Mouse (Mus musculus): ENCODE data around the gene Six2. TPM values are rescaled to one million over a fixed set of nuclear protein-coding genes. Genes with fewer than 3 reads are reported as not detected.
"Not testable (repeated sequence)": the region's sequence is repeated elsewhere in the genome, so short reads cannot be mapped to it uniquely, and the experiment has no call there.

The Six2 gene
- polyA plus RNA-seq, 1 experiment from 2014 or later: 0.42 TPM

DNA sequence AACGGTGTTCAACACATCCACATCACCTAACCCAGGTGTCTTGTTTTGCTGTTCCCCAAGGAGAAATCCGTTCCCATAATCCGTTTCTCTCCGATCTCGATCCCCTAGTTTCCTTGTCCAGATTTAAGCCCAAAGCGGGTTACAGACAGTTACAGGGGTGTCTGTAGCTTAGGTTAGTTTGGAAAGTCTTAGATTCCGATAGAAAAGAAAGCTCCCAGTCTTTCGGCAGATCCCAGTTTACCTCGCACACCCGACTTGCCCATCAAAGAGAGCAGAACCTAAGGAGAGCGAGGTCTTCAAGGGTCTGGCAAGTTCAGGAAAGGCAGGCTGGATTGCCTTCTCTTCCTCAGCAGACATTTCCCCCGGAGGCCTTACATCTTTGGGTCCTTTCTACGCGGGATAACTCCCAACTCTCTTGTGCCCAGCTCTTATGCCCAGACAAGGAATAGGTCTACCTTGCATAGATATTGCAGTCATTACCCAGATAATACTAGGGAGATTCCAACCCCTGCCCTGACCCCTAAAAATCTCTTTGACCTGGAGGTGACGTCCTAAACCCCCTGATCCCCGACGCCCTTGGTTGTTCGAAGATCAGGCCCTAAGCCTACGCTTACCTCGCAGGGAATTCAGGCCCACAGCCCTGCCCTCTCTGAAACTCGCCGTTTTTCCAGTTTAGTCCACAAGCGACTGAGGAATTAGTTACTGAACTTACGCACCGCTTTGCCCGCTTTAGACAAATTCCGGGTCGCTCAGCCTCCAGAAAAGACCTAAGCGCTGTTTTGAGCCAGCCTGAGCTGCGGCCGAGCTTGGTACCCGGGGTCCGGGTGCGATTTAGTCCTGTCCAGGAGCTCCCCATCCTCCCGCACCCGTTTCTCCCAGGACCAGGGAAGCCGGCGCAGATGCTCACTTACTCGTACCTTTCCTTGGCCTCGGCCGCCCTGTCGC lies 1.3 kb downstream of the Six2 start:
- under 1% methylated on average over 42 of the region's 42 CpGs for WGBS
- H3K4me1 ChIP-seq (ENCODE audit: control insufficient read depth, insufficient read depth, low read length): peaks cover 5% of the 10 kb centered on the region; the same call in 1 of the 2 replicates
- no peaks in the 10 kb centered on the region for H3K9me3 ChIP-seq (ENCODE audit: control insufficient read depth, low read length)
- peaks cover 96% of the 10 kb centered on the region for H3K27me3 ChIP-seq (ENCODE audit: control insufficient read depth, insufficient read depth, low read length)
- ATAC-seq (ENCODE audit: low FRiP score, low TSS enrichment): no peak
- DNase-seq: peak; percentile 32
- no peak overlapping the region for H3K9ac ChIP-seq (replicated peaks; ENCODE audit: low read length)
- H3K4me3 ChIP-seq (replicated peaks; ENCODE audit: low read depth, low read length): peak overlapping the region; percentile 25; the same call in 1 of the 2 replicates
- no peaks in the 10 kb centered on the region for H3K36me3 ChIP-seq (ENCODE audit: control insufficient read depth, insufficient read depth, low read length)
- peak overlapping the region; percentile 63 for H3K4me2 ChIP-seq (ENCODE audit: low read length)
- no peak overlapping the region for H3K27ac ChIP-seq (replicated peaks; ENCODE audit: low read depth, low read length)

GRCm38 (mm10) chr17:85685689-85686281 lies 2.3 kb downstream of the Six2 start:
- Histone ChIP-seq H3K4me3 (replicated peaks; ENCODE audit: low read depth, low read length) (no peak overlapping the region), H3K4me2 (ENCODE audit: low read length) (no peak overlapping the region), H3K27me3 (ENCODE audit: control insufficient read depth, insufficient read depth, low read length) (peaks cover 96% of the 10 kb centered on the region), H3K4me1 (ENCODE audit: control insufficient read depth, insufficient read depth, low read length) (peaks cover 5% of the 10 kb centered on the region; the same call in 1 of the 2 replicates), H3K9me3 (ENCODE audit: control insufficient read depth, low read length) (no peaks in the 10 kb centered on the region), H3K9ac (replicated peaks; ENCODE audit: low read length) (no peak overlapping the region), H3K36me3 (ENCODE audit: control insufficient read depth, insufficient read depth, low read length) (no peaks in the 10 kb centered on the region), H3K27ac (replicated peaks; ENCODE audit: low read depth, low read length) (no peak overlapping the region)
- WGBS: 3% methylated on average over 11 of the region's 11 CpGs
- ATAC-seq (ENCODE audit: low FRiP score, low TSS enrichment) (no peak), DNase-seq (peak; percentile 17)

DNA sequence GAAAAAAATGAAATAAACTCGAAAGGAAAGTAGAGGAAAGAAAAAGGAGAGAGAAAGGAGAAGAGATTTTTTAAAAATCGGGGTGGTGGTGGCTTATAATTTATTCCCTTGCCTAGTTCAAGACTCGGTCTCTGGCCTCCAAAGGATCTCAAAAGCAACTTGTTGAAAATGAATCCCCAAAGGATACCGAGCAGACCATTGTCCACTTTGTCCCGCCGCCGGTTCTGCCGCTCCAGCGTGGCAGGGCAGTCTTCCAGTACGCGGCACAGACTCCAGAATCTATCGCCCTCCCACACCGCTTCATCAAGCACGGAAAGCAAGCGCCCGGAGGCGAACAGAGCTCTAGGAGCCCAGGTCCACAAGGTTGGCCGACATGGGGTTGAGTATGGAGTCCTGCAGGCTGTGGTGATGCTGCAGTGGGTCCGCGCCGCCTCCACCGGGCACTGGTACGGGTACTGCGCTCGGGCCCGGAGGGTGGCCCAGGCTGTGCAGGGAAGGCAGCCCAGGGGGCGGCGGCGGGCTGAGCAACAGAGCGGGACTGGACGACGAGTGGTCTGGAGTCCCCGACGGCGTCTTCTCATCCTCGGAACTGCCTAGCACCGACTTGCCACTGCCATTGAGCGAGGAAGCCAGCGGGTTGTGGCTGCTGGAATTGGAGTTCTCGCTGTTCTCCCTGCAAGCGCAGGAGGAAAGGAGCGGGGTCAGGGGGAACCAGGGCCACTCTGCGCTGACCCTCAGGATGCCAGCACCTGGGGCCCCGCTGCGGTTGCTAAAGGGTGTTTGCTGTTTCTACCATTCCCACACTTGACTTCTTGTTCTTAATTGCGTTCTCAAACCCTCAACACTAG lies 3.0 kb downstream of the Six2 start:
- Histone ChIP-seq H3K36me3 (ENCODE audit: control insufficient read depth, insufficient read depth, low read length) (no peaks in the 10 kb centered on the region), H3K9me3 (ENCODE audit: control insufficient read depth, low read length) (no peaks in the 10 kb centered on the region), H3K27me3 (ENCODE audit: control insufficient read depth, insufficient read depth, low read length) (peaks cover 96% of the 10 kb centered on the region), H3K4me1 (ENCODE audit: control insufficient read depth, insufficient read depth, low read length) (peaks cover 5% of the 10 kb centered on the region; the same call in 1 of the 2 replicates), H3K27ac (replicated peaks; ENCODE audit: low read depth, low read length) (no peak overlapping the region), H3K9ac (replicated peaks; ENCODE audit: low read length) (no peak overlapping the region), H3K4me2 (ENCODE audit: low read length) (no peak overlapping the region), H3K4me3 (replicated peaks; ENCODE audit: low read depth, low read length) (no peak overlapping the region)
- DNase-seq (peak; percentile 37), ATAC-seq (ENCODE audit: low FRiP score, low TSS enrichment) (no peak)
- 1% methylated on average over 46 of the region's 46 CpGs for WGBS

DNA sequence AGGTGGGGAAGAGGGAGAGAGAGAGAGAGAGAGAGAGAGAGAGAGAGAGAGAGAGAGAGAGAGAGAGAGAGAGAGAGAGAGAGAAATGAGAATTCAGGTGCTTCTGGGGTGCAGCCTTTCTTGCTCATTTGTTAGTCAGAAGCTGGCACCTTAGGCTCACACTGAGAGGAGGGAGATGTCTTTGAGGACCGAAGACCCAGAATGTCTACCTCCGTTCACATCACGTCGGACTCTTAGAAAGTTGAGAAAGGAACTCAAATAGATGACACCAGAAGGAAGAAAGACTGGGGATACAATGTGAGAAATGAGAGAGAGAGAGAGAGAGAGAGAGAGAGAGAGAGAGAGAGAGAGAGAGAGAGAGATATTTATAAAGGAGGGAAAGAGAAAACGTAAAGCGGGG lies 3.6 kb downstream of the Six2 start:
- DNase-seq; H3K4me1 ChIP-seq (ENCODE audit: control insufficient read depth, insufficient read depth, low read length); H3K27ac ChIP-seq (replicated peaks; ENCODE audit: low read depth, low read length); ATAC-seq (ENCODE audit: low FRiP score, low TSS enrichment); H3K9me3 ChIP-seq (ENCODE audit: control insufficient read depth, low read length); H3K4me3 ChIP-seq (replicated peaks; ENCODE audit: low read depth, low read length); H3K4me2 ChIP-seq (ENCODE audit: low read length); H3K9ac ChIP-seq (replicated peaks; ENCODE audit: low read length); H3K36me3 ChIP-seq (ENCODE audit: control insufficient read depth, insufficient read depth, low read length): not testable (repeated sequence)
- H3K27me3 ChIP-seq (ENCODE audit: control insufficient read depth, insufficient read depth, low read length): peaks cover 96% of the 10 kb centered on the region
- 0% methylated on average over 6 of the region's 6 CpGs for WGBS

DNA sequence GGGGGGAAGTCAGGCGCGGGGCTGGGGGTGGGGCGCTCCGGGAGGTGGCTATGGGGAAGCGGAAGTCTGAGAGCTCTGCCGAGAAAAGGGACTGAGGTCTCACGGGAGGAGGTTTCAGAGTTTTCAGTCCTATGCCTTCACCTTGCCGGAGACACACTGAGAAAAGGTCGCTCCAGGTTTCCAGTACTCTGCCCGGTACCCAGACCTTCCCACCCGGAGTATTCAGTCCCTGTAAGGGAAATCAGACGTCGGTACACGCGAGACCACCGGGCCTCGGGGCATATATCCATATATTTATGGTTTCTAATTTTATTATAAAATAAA lies 4.1 kb downstream of the Six2 start:
- Histone ChIP-seq H3K27ac (replicated peaks; ENCODE audit: low read depth, low read length) (no peak overlapping the region), H3K9ac (replicated peaks; ENCODE audit: low read length) (no peak overlapping the region), H3K36me3 (ENCODE audit: control insufficient read depth, insufficient read depth, low read length) (no peaks in the 10 kb centered on the region), H3K27me3 (ENCODE audit: control insufficient read depth, insufficient read depth, low read length) (peaks cover 96% of the 10 kb centered on the region), H3K4me3 (replicated peaks; ENCODE audit: low read depth, low read length) (no peak overlapping the region), H3K9me3 (ENCODE audit: control insufficient read depth, low read length) (no peaks in the 10 kb centered on the region), H3K4me1 (ENCODE audit: control insufficient read depth, insufficient read depth, low read length) (peaks cover 5% of the 10 kb centered on the region; the same call in 1 of the 2 replicates), H3K4me2 (ENCODE audit: low read length) (no peak overlapping the region)
- DNase-seq: no peak
- under 1% methylated on average over 17 of the region's 17 CpGs for WGBS
- ATAC-seq (ENCODE audit: low FRiP score, low TSS enrichment): no peak

- H3K27ac ChIP-seq (replicated peaks; ENCODE audit: low read depth, low read length): no peak overlapping the region
- WGBS: 2% methylated on average over 25 of the region's 25 CpGs
- peaks cover 96% of the 10 kb centered on the region for H3K27me3 ChIP-seq (ENCODE audit: control insufficient read depth, insufficient read depth, low read length)
- H3K4me2 ChIP-seq (ENCODE audit: low read length): no peak overlapping the region
- H3K4me3 ChIP-seq (replicated peaks; ENCODE audit: low read depth, low read length): no peak overlapping the region
- H3K36me3 ChIP-seq (ENCODE audit: control insufficient read depth, insufficient read depth, low read length): no peaks in the 10 kb centered on the region
- H3K4me1 ChIP-seq (ENCODE audit: control insufficient read depth, insufficient read depth, low read length): peaks cover 2% of the 10 kb centered on the region; the same call in 1 of the 2 replicates
- DNase-seq (peak; percentile 10), ATAC-seq (ENCODE audit: low FRiP score, low TSS enrichment) (no peak)
- no peaks in the 10 kb centered on the region for H3K9me3 ChIP-seq (ENCODE audit: control insufficient read depth, low read length)
- no peak overlapping the region for H3K9ac ChIP-seq (replicated peaks; ENCODE audit: low read length)
Observed at GRCm38 (mm10) chr17:85683111-85683983, 4.7 kb downstream of the Six2 start.

- DNase-seq (no peak), ATAC-seq (ENCODE audit: low FRiP score, low TSS enrichment) (no peak)
- H3K27ac ChIP-seq (replicated peaks; ENCODE audit: low read depth, low read length): no peak overlapping the region
- 5% methylated on average over 7 of the region's 7 CpGs for WGBS
- H3K27me3 ChIP-seq (ENCODE audit: control insufficient read depth, insufficient read depth, low read length): peaks cover 95% of the 10 kb centered on the region
- no peak overlapping the region for H3K4me2 ChIP-seq (ENCODE audit: low read length)
- no peaks in the 10 kb centered on the region for H3K9me3 ChIP-seq (ENCODE audit: control insufficient read depth, low read length)
- no peaks in the 10 kb centered on the region for H3K36me3 ChIP-seq (ENCODE audit: control insufficient read depth, insufficient read depth, low read length)
- H3K4me3 ChIP-seq (replicated peaks; ENCODE audit: low read depth, low read length): no peak overlapping the region
- no peak overlapping the region for H3K9ac ChIP-seq (replicated peaks; ENCODE audit: low read length)
- H3K4me1 ChIP-seq (ENCODE audit: control insufficient read depth, insufficient read depth, low read length): no peaks in the 10 kb centered on the region
Observed at GRCm38 (mm10) chr17:85682181-85682710, 5.8 kb downstream of the Six2 start.

All from midbrain, embryonic 14.5 days (tissue).